Mouse (Mus musculus): ENCODE measurements around the gene Calhm3. TPM values are rescaled to one million over a fixed set of nuclear protein-coding genes. Genes with fewer than 3 reads are reported as not detected.

The Calhm3 gene
- total and polyA plus RNA-seq, 3 experiments: 0.16 TPM; not detected in 2

- TF ChIP-seq POLR2AphosphoS5 (IDR thresholded peaks at IDR 0.05; ENCODE audit: insufficient replicate concordance, low read depth, low read length) (no peak), TAL1 (conservative IDR thresholded peaks at IDR 0.05; ENCODE audit: low read depth, low read length) (no peak), CTCF (IDR thresholded peaks at IDR 0.05; ENCODE audit: low read depth, low read length) (no peak), GATA1 (IDR thresholded peaks at IDR 0.05; ENCODE audit: borderline replicate concordance, low read length) (no peak)
- ATAC-seq (ENCODE audit: extremely low read depth, insufficient number of reproducible peaks, low FRiP score, poor library complexity, severe bottlenecking) (no peak), DNase-seq (ENCODE audit: low spot score) (no peak)
- Histone ChIP-seq H3K4me1 (ENCODE audit: insufficient read depth, low read depth, low read length) (0 out of 2 replicates have a peak, but pooled peaks cover 4% of the 10 kb centered on the region), H3K36me3 (replicated peaks) (no peaks in the 10 kb centered on the region), H3K4me3 (ENCODE audit: low read depth, low read length) (no peak overlapping the region), H3K27me3 (ENCODE audit: insufficient read depth, low read length) (peaks cover 4% of the 10 kb centered on the region; the same call in 1 of the 2 replicates), H3K9me3 (replicated peaks) (no peaks in the 10 kb centered on the region)
Observed at GRCm38 (mm10) chr19:47163176-47163744, 5.7 kb upstream of the Calhm3 start.

DNA sequence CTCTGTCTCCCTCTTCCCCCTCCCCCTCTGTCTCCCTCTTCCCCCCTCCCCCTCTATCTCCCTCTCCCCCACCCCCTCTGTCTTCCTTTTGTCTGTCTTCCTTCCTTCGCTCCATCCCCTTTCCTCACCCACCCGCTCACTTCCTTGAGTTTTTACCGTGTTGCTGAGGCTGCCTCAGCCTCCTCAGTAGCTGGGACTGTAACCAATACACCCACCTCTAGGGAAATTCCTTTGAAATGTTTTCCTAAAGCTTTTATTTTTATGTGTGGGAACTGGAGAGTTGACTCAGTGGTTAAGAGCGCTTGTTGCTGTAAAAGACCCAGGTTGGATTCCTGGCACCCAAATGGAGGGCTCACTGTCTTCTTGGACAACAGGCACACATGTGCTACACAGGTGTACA lies 4.1 kb upstream of the Calhm3 start:
- no peaks in the 10 kb centered on the region; the same call in 1 of the 2 replicates for H3K4me1 ChIP-seq (ENCODE audit: insufficient read depth, low read depth, low read length)
- peaks cover 11% of the 10 kb centered on the region; the same call in 1 of the 2 replicates for H3K27me3 ChIP-seq (ENCODE audit: insufficient read depth, low read length)
- ATAC-seq (ENCODE audit: extremely low read depth, insufficient number of reproducible peaks, low FRiP score, poor library complexity, severe bottlenecking) (no peak), DNase-seq (ENCODE audit: low spot score) (no peak)
- no peaks in the 10 kb centered on the region for H3K36me3 ChIP-seq (replicated peaks)
- no peak overlapping the region for H3K4me3 ChIP-seq (ENCODE audit: low read depth, low read length)
- H3K9me3 ChIP-seq (replicated peaks): no peaks in the 10 kb centered on the region
- no peak for TF ChIP-seq TAL1 (conservative IDR thresholded peaks at IDR 0.05; ENCODE audit: low read depth, low read length)

DNA sequence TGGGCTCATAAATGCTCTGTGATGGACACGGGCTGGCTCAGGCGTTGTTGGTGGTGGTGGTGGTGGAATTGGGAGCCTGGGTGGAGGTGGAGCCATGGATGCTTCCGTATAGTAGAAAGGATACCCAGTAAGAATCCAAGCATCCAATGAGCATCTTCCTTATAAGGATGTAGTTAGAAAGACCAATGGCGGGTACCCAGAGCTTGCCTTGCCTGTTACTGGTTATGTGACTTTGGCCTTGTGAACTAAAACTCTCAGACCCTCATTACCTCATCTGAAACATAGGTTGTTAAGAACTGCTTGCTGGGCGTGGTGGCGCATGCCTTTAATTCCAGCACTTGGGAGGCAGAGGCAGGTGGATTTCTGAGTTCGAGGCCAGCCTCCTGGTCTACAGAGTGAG lies 3.8 kb downstream of the Calhm3 start:
- Histone ChIP-seq H3K27me3 (ENCODE audit: insufficient read depth, low read length) (peaks cover 46% of the 10 kb centered on the region), H3K4me3 (ENCODE audit: low read depth, low read length) (no peak overlapping the region), H3K36me3 (replicated peaks) (no peaks in the 10 kb centered on the region), H3K4me1 (ENCODE audit: insufficient read depth, low read depth, low read length) (no peaks in the 10 kb centered on the region; the same call in 1 of the 2 replicates), H3K9me3 (replicated peaks) (no peaks in the 10 kb centered on the region)
- TF ChIP-seq POLR2AphosphoS5 (IDR thresholded peaks at IDR 0.05; ENCODE audit: insufficient replicate concordance, low read depth, low read length): no peak
- TF ChIP-seq GATA1 (IDR thresholded peaks at IDR 0.05; ENCODE audit: borderline replicate concordance, low read length): no peak
- TF ChIP-seq CTCF (IDR thresholded peaks at IDR 0.05; ENCODE audit: low read depth, low read length): no peak
- no peak for TF ChIP-seq GATA2 (IDR thresholded peaks at IDR 0.05; ENCODE audit: borderline replicate concordance, low read depth, low read length)
- no peak for TF ChIP-seq TAL1 (conservative IDR thresholded peaks at IDR 0.05; ENCODE audit: low read depth, low read length)
- DNase-seq (ENCODE audit: low spot score): no peak
- ATAC-seq (ENCODE audit: extremely low read depth, insufficient number of reproducible peaks, low FRiP score, poor library complexity, severe bottlenecking): no peak

DNA sequence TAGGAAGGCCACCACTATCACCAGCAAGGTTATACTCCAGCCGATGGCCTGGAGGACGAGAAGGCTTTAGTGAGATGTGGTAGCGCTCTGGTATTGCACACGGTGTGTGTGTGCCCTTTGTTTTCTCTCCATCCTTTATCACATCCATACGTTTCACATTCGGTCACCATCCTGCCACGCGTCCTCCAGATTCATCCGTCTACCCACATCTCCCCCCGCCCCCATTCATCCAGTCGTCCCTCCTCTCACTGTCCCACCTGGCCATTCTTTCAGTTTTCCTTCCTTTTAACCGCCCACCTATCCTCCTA lies 5.5 kb downstream of the Calhm3 start:
- DNase-seq (ENCODE audit: low spot score) (no peak), ATAC-seq (ENCODE audit: extremely low read depth, insufficient number of reproducible peaks, low FRiP score, poor library complexity, severe bottlenecking) (no peak)
- Histone ChIP-seq H3K36me3 (replicated peaks) (no peaks in the 10 kb centered on the region), H3K4me1 (ENCODE audit: insufficient read depth, low read depth, low read length) (no peaks in the 10 kb centered on the region), H3K9me3 (replicated peaks) (no peaks in the 10 kb centered on the region), H3K27me3 (ENCODE audit: insufficient read depth, low read length) (peaks cover 50% of the 10 kb centered on the region), H3K4me3 (ENCODE audit: low read depth, low read length) (no peak overlapping the region)
- TF ChIP-seq CTCF (IDR thresholded peaks at IDR 0.05; ENCODE audit: low read depth, low read length): no peak
- no peak for TF ChIP-seq GATA1 (IDR thresholded peaks at IDR 0.05; ENCODE audit: borderline replicate concordance, low read length)
- TF ChIP-seq POLR2AphosphoS5 (IDR thresholded peaks at IDR 0.05; ENCODE audit: insufficient replicate concordance, low read depth, low read length): no peak
- TF ChIP-seq GATA2 (IDR thresholded peaks at IDR 0.05; ENCODE audit: borderline replicate concordance, low read depth, low read length): no peak
- no peak for TF ChIP-seq TAL1 (conservative IDR thresholded peaks at IDR 0.05; ENCODE audit: low read depth, low read length)

DNA sequence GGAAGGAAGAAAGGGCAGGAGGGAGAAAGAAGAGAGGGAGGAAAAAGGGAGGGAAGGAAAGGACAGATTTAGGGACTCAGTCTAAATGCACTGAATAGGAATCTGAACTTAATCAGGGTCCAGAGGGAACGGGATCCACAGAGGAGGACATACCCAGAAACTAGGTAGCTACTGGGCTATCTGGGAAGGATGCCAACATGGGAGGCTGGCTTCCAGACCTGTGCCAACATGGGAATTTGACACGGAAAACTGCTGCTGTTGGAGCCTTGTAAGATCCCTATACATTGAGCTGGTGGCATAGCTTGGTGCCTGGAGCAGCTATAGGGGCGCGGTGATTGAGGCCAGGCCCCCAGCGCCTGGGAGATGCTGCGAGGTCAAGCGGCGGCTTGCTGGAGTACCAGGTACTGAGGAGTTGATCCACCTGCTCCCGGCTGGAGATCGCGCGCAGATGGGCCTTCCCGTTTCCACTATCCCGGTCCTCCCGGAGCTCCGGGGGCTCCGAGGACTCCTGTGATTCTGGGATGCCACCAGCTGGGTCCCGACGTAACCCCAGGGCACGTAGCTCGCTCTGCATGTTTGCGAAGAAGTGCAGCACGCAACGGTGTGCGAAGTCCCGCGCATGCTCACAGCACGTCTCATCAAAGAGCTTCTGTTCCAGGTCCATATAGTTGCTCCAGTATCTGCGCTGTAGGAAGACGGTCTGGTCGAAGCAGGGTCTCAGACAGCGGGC lies 6.1 kb downstream of the Calhm3 start:
- H3K27me3 ChIP-seq (ENCODE audit: insufficient read depth, low read length): peaks cover 47% of the 10 kb centered on the region
- no peaks in the 10 kb centered on the region for H3K9me3 ChIP-seq (replicated peaks)
- DNase-seq (ENCODE audit: low spot score) (no peak), ATAC-seq (ENCODE audit: extremely low read depth, insufficient number of reproducible peaks, low FRiP score, poor library complexity, severe bottlenecking) (no peak)
- no peaks in the 10 kb centered on the region for H3K36me3 ChIP-seq (replicated peaks)
- H3K4me1 ChIP-seq (ENCODE audit: insufficient read depth, low read depth, low read length): no peaks in the 10 kb centered on the region
- no peak overlapping the region for H3K4me3 ChIP-seq (ENCODE audit: low read depth, low read length)
- no peak for TF ChIP-seq CTCF (IDR thresholded peaks at IDR 0.05; ENCODE audit: low read depth, low read length)
- no peak for TF ChIP-seq GATA1 (IDR thresholded peaks at IDR 0.05; ENCODE audit: borderline replicate concordance, low read length)
- TF ChIP-seq POLR2AphosphoS5 (IDR thresholded peaks at IDR 0.05; ENCODE audit: insufficient replicate concordance, low read depth, low read length): no peak
- no peak for TF ChIP-seq GATA2 (IDR thresholded peaks at IDR 0.05; ENCODE audit: borderline replicate concordance, low read depth, low read length)
- TF ChIP-seq TAL1 (conservative IDR thresholded peaks at IDR 0.05; ENCODE audit: low read depth, low read length): no peak

DNA sequence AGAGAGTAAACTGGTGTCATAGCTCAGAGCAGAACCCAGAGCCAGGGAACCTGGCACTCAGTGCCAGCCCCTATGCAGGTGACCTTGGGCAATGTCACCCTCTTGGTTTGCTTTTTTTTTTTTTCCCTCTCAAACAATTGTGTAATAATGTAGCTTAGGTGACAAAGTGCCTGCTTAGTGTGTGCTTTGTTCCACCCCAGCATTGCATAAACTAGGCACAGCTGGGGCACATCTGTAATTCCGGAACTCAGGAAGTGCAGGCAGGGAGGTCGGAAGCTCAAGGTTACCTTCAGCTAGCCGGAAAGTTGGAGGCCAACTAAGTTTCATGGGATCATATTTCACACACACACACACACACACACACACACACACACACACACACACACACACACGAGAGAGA lies 7.7 kb downstream of the Calhm3 start:
- H3K9me3 ChIP-seq (replicated peaks): no peaks in the 10 kb centered on the region
- DNase-seq (ENCODE audit: low spot score) (no peak), ATAC-seq (ENCODE audit: extremely low read depth, insufficient number of reproducible peaks, low FRiP score, poor library complexity, severe bottlenecking) (no peak)
- H3K36me3 ChIP-seq (replicated peaks): no peaks in the 10 kb centered on the region
- TF ChIP-seq CTCF (IDR thresholded peaks at IDR 0.05; ENCODE audit: low read depth, low read length) (no peak), TAL1 (conservative IDR thresholded peaks at IDR 0.05; ENCODE audit: low read depth, low read length) (no peak), GATA2 (IDR thresholded peaks at IDR 0.05; ENCODE audit: borderline replicate concordance, low read depth, low read length) (no peak), POLR2AphosphoS5 (IDR thresholded peaks at IDR 0.05; ENCODE audit: insufficient replicate concordance, low read depth, low read length) (no peak), GATA1 (IDR thresholded peaks at IDR 0.05; ENCODE audit: borderline replicate concordance, low read length) (no peak)
- H3K4me3 ChIP-seq (ENCODE audit: low read depth, low read length): no peak overlapping the region
- H3K27me3 ChIP-seq (ENCODE audit: insufficient read depth, low read length): peaks cover 46% of the 10 kb centered on the region
- no peaks in the 10 kb centered on the region for H3K4me1 ChIP-seq (ENCODE audit: insufficient read depth, low read depth, low read length)

Measured in G1E (cell line).